ENCODE assay signal across 8 mouse cellular contexts in genomic region chr16:18083231-18083951, GRCm38 (mm10). TPM values are rescaled to one million over a fixed set of nuclear protein-coding genes. Genes with fewer than 3 reads are reported as not detected.
DNase-seq lines count a peak whose midpoint lies in the region; ATAC-seq lines count a peak whose summit lies in the region.

No protein-coding gene starts in this region.

- no peak overlapping the region for H3K4me2 ChIP-seq in neural tube, embryonic 15.5 days

- no peak for DNase-seq in neural tube, embryonic 10.5 days (ENCODE audit: extremely low spot score, low spot score)
- DNase-seq in cerebellum, adult 11-12 months, result peak; percentile 74
- DNase-seq in heart, adult 8-10 months (ENCODE audit: low spot score), result peak; percentile 63
- DNase-seq in kidney, postnatal 36 days, result peak; percentile 90 to 96
- peak; percentile 81 to 87 for DNase-seq in right cerebral cortex, postnatal 10 days (ENCODE audit: low spot score in 2 of 2)

- peaks cover 8% of the 10 kb centered on the region for H3K4me1 ChIP-seq in neural tube, embryonic 15.5 days

- WGBS in neural tube, embryonic 15.5 days, result 84% methylated on average over 18 of the region's 18 CpGs

- H3K9me3 ChIP-seq in neural tube, embryonic 15.5 days (replicated peaks), result no peaks in the 10 kb centered on the region

- peak overlapping the region; percentile 39; the same call in 1 of the 2 replicates for H3K27ac ChIP-seq in neural tube, embryonic 15.5 days (replicated peaks)

- peak; percentile 52; the same call in 1 of the 2 replicates for ATAC-seq in neural tube, embryonic 15.5 days (ENCODE audit: low FRiP score)
- ATAC-seq in CD4-positive, CD25-positive, alpha-beta regulatory T cell, adult 4 months, result no peak
- ATAC-seq in megakaryocyte-erythroid progenitor cell, adult 5-6 weeks (replicated peaks; ENCODE audit: low FRiP score, low TSS enrichment, poor library complexity, severe bottlenecking), result no peak

- H3K4me3 ChIP-seq in neural tube, embryonic 15.5 days (replicated peaks), result no peak overlapping the region

- peaks cover 14% of the 10 kb centered on the region for H3K27me3 ChIP-seq in neural tube, embryonic 15.5 days (replicated peaks)

- no peaks in the 10 kb centered on the region for H3K36me3 ChIP-seq in neural tube, embryonic 15.5 days

- no peak overlapping the region for H3K9ac ChIP-seq in neural tube, embryonic 15.5 days (replicated peaks)

RNA-seq across cellular contexts. Expression of gene Prodh, which starts 6.6 kb away (rescaled TPM):
- 4.0 and 6.4 TPM in 2 replicates for polyA plus RNA-seq in neural tube, embryonic 15.5 days (2015; fragmentation: Nextera tagmentation; extraction: Ambion mirVana)
- total RNA-seq in heart, adult 8-10 months (2022), result 10 to 100 TPM; 12.9 to 36.7 (median 16.9) TPM
- 10 to 100 TPM in 1 of 2 experiments, 1 to 10 TPM in 1; 5.7 to 11.1 TPM for polyA plus RNA-seq in CD4-positive, CD25-positive, alpha-beta regulatory T cell, adult 4 months (2017; shearing (Covaris generic))
- 9.8 and 14.0 TPM in 2 replicates for total RNA-seq in megakaryocyte-erythroid progenitor cell, adult 5-6 weeks (2014; fragmentation: Nextera tagmentation)
- total RNA-seq in megakaryocyte-erythroid progenitor cell, adult 5-6 weeks (2017), result 14.2 and 23.5 TPM in 2 replicates

RNA-seq across cellular contexts. Expression of gene Dgcr6, which starts 30.7 kb away (rescaled TPM):
- 148 and 162 TPM in 2 replicates for polyA plus RNA-seq in neural tube, embryonic 15.5 days (2015; fragmentation: Nextera tagmentation; extraction: Ambion mirVana)
- total RNA-seq in heart, adult 8-10 months (2022), result 10 to 100 TPM; 40.3 to 52.7 (median 40.4) TPM
- 10 to 100 TPM; 16.4 to 21.2 TPM for polyA plus RNA-seq in CD4-positive, CD25-positive, alpha-beta regulatory T cell, adult 4 months (2017; shearing (Covaris generic))
- 61.2 and 64.6 TPM in 2 replicates for total RNA-seq in megakaryocyte-erythroid progenitor cell, adult 5-6 weeks (2014; fragmentation: Nextera tagmentation)
- 22.7 and 26.0 TPM in 2 replicates for total RNA-seq in megakaryocyte-erythroid progenitor cell, adult 5-6 weeks (2017)

RNA-seq across cellular contexts. Expression of gene Rtn4r, which starts 44.1 kb away (rescaled TPM):
- 26.5 and 28.7 TPM in 2 replicates for polyA plus RNA-seq in neural tube, embryonic 15.5 days (2015; fragmentation: Nextera tagmentation; extraction: Ambion mirVana)
- 1 to 10 TPM; 2.8 to 4.7 (median 3.8) TPM for total RNA-seq in heart, adult 8-10 months (2022)
- not detected for polyA plus RNA-seq in CD4-positive, CD25-positive, alpha-beta regulatory T cell, adult 4 months (2017; shearing (Covaris generic))
- not detected in 2 replicates for total RNA-seq in megakaryocyte-erythroid progenitor cell, adult 5-6 weeks (2014; fragmentation: Nextera tagmentation)
- total RNA-seq in megakaryocyte-erythroid progenitor cell, adult 5-6 weeks (2017), result 0.30 and 0.38 TPM in 2 replicates
